Mouse (Mus musculus) layer of hippocampus, postnatal 25 days (tissue): ENCODE data around the gene Smap1. TPM values are rescaled to one million over a fixed set of nuclear protein-coding genes. Genes with fewer than 3 reads are reported as not detected.

ENCODE experiments used
- DNase-seq, 2 experiments: peaks; one replicate each; pipeline ENCODE4 v3.0.0; 2022; ENCODE audit warnings: mixed read lengths in 2 of 2, low spot score in 1 of 2; ENCODE audit errors: extremely low spot score in 1 of 2
- total RNA-seq, 2 experiments: library from RNA; stranded (reverse); gene quantifications; 2 replicates each; pipeline ENCODE4 v1.2.3; 2021

Gene Smap1
- total RNA-seq, 2 experiments from 2014 or later, result 144 to 159 TPM

DNA sequence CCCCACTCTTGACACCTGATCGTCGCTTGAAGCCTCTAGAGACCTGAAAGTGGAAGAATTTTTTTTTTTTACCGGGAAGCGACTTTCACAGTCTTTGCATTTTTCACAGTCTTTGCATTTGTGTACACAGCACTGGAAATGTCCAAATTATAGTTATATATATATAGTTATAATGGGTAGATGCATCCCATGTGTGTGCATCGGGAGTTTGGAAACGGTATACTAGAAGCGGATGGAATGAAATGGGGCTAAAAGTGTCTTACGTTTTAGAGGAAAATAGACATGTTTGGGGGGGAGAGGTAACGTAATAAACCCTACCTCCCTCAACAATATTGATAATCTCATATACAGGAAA is 390 bp upstream of the Smap1 start:
- DNase-seq, result no peak

DNA sequence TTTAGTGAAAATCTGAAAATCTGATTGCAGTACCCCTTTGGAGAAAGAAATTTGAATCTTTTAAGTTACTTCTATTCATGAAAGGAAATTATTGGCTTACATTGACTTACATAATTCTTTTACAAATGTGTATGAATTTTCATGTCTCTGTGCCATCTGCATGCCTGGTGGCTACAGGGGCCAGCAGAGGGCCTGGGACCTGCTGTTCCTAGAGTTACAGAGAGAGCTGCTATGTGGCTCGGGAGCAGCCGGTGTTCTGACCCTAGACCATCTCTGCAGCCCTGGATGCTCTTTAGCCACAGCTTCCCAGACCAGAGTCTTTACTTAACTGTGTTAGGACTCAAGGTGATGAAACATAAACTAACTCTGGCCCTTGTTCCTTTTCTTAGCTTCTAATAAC is 1.8 kb downstream of the Smap1 start:
- DNase-seq, result no peak

DNA sequence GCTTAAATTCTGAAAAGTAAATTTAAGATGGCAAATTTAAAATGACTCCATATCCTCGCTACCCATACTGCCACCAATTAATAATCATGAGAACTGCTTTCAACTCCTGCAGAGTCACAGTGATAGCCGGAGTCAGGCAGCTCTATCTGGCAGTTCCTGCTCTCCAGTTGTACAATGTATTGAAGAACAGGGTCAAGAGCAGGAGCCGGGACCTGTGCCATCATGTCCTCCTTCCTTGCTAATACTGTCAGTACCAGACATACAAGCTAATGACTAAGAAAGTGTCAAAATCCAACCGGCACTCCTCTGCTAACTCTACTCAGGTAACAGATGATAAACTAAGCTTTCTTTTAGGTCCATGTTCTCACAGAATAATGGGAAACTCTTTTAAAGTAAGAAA is 3.0 kb downstream of the Smap1 start:
- no peak for DNase-seq

DNA sequence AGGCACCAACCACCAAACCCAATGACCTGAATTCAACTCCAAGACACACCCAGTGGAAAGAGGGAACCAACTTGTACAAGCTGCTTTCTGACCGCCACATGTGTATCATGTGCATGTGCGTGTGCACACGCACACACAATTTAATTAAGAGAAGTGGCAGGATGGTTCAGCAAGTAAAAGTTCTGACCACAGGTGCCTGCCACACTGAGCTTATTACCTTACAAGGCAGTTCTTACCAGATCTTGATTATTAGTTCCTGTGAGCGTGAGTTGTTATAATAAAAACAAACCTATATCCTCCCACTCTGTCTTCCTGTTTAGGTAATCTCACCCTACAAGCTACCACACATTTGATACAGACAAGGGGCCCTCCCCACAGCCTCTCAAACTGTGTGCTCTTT is 6.6 kb downstream of the Smap1 start:
- DNase-seq, result no peak

DNA sequence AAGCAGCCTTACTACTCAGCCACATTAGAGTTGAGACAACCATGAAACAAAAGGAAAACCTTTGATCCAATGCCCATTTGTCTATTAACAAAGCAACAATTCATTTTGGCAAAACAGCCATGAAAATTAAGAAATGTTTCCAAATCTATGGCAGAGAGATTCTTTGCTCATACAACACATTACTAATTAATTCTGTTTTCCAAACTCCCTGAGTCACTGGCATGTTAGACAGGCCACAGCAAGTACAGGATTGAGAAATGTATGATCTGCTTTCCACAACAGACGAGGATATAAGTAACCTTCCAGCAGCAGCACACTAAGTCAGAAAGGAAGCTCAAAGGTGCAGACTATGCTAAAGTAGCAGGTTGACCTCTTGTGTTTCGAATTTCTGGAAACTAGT is 9.1 kb downstream of the Smap1 start:
- no peak for DNase-seq

DNA sequence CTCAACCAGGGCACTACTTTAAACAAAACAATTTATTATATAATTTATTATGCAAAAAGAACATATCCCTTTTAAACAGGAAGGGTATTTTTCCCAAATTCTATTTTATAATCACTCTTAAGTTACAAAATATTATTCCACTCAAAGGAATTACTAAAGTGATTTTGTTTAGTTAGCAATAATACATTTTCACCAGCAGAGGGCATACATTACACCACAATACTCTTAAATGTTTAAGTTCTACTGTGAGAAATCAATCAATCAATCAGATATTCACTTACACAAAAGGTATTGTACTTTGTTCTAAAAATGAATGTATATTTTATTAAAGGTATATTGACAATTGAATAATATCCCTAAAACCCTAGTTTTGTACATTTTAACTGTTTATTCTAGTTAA is 16.0 kb downstream of the Smap1 start:
- DNase-seq, result no peak

DNA sequence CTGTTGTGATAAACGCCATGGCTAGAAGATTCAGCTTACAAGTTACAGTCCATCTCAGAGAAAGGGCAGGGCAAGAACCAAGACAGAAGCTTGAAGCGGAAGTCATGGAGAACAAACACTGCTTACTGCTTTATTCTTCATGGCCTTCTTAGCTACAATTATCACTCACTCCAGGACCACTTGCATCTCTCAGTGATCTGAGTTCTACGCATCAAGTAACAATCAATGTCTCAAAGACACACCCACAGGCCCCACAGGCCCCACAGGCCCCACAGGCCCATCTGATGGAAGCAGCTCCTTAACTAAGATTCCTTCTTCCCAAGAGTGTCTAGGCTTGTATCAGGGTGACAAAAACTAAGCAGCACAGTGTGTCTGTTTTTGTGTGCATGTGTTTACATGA is 18.8 kb downstream of the Smap1 start:
- DNase-seq, result no peak

DNA sequence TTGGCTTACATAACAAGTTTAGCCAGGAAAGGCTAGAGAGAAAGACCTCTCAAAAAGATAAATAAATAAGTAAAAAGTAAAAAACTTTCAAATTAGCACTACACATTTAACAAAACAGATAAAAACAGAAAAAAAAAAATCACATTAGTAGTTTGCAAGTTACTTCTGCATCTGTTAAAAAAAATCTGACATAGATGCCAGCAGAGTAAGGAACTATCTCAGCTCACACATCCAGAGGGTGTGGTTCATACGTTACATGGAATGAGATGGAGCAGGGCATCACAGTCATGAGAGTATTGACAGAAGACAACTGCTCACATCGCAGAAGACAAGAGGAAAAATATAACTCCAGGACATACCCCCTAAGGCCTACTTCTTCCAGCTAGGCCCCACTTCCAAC is 19.4 kb downstream of the Smap1 start:
- DNase-seq, result no peak

DNA sequence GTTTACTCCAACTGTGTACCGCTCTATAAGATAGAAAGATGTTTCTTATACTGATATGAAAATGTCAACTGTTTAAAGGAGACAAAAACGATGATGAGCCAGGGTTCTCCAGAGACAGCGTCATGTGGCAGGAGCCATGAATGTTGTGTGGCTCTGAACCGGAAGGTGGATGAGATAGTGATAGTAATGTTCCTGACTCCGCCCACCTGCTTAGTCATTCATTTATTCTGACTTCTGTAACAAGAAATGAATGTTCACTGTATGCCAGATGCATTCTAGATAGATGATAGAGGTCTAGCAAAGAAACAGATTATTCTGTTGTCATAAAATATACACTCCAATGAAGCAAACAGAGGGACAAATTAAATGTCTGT is 22.5 kb downstream of the Smap1 start:
- no peak for DNase-seq

DNA sequence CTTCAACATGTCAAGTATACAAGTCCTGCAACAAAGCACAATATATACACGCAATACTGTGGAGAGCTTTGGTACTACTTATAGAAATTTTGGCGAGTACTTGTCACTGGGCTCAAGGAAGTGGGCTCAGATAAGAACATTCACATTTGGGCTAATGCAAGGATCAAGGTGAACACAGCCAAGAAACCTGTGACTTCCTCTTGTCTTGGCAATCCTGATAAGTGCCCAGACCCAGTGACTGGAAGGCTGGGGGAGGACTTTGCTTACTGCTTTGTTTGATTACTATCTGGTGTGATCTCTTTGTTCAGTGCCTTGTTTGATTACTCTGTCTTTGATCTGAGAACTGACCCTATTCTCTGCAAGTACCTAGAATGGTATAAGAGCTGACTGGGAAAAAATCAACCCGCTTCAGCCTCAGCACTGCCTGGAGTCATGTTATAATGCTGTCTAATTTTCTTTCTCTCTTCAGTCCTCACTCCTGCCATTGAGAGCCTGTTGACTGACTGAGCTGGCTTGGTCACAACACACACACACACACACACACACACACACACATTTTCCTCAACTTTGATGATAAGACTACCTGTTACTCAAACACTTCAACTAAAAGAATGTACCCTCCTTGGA is 23.0 kb downstream of the Smap1 start:
- DNase-seq, result no peak

DNA sequence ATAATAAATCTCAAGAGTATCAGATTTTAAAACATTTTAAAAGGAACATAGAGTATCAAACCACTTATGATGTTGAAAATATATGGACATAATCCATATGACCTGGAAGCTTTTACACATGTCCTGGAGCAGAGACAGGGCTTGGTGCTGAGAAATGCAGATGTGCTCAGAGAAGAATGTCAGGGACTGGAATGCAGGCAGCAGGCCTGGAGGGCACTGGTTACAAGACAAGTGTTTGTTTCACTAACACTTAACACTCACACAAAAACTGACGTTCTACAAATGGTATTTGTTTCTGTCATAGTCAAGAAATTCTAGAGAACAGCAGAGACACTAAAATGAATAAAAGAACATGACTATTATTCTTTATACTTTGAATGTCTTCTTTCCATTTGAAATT is 30.0 kb downstream of the Smap1 start:
- DNase-seq, result no peak

DNA sequence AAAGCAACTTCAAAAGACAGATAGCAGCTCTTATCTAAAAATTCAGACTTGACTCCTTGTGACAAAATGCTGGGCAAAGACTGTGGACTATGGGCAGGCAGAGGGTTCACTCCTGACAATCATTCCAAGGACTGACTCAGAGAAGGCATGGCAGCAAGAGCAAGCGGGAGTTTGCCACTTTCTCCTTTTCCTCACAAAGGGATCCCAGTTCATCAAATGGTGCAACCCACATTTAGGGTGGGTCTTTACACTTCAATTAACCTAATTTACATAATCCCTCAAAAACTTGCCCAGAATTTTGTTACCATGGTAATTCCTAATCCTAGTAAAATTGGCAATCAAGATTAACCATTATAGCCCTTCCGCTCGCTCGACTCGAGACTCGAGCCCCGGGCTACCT is 37.2 kb downstream of the Smap1 start:
- DNase-seq, result no peak

DNA sequence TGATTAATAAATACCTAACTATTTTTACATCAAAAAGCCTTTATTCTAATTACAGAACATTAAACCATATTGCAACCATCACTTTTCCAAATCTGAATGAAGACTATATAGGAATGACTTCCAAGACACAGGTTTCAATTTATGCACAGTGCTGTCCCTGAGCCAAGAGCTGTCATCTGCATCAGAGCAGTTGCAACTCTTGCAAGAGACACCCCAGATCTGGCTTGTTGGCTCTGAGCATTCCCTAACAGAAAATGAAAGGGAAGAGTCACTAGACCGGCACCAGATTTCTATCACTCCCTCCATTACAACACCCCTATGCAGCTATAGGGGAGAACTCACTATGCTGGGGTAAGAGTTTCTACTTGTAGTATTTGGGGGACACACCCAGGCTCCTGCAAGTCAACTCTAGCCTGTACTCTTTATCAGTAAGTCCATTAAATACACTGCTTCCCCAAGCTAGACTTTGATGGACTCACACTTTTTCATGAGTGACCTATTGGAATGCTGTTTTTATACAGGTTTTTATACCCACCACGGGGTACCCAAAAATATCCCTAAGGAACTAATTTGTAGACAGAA is 37.9 kb downstream of the Smap1 start:
- DNase-seq, result no peak

DNA sequence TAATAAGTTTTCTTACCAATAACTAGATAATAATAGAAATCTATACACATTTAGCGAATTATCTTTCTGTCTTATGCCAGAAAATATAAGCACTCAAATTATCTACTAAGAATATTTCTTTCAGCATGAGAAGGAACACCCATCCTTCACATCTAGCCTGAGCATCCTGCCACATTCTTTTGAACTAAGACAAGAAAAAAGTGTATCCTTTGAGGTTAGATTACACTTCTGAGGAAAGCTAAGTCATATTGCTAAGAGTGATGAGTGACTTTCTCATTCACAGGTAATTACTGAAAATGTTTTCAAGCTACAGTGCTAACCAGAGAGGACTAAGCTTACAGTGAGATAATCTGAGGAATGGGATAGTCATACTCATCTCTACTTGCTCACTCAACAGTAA is 39.4 kb downstream of the Smap1 start:
- DNase-seq, result no peak

DNA sequence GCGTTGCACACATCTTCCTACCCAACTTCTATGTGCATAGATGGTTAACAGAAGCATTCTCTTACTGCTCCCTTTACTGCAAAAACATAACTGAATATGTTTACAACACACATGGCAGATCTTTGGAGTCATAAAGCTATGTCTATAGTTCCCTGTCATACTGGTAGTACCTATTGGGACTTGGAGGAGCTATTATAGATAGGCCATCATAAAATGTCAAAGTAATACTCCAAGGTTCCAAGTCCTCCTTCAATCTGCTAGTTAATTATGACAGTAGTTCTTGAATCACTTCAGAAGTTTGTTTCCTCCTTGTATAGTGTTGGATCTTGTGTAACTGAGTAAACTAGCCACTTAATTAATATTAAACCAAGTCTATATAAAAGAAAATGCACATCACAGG is 49.9 kb downstream of the Smap1 start:
- DNase-seq, result no peak

DNA sequence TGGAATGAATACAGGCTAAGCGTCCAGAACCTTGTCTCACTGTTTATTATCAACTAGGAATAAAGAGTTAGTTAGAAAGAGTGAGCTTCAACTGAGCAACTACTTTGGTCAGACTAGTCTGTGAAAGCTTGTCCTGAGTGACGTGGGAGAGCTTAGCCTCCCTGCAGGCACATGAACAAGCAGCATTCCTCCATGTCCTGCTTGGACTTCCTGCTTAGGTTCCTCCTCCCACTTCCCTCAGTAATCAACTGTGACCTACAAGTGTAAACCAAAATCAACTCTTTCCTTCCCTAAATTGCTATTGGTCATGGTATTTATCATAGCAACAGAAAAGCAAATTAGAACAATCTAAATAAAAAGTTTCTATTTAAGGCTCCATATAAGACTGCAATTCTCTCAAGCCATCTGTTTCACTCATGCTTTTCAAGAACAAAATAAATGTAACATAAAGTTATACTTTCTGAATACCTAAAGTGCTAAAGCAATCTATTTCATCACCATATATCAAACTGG is 54.7 kb downstream of the Smap1 start:
- DNase-seq, result no peak

DNA sequence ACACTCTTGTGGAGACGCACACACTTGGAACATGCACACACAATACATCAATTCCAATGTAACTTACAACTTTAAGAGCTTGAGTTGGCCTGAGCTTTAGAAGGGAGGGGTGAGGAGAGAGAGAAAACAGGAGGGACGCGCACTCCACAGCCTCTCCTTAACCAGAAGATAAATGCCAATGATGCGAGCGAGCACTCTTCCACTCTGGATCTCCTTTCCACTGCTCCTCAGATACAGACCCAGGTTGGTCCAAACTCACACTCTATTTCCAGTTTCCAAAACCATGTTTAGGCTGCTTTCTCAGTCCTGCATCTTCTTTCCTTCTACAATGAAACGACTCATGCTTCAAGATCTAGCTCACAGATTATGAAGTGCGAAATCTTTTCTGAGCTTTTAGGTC is 56.6 kb downstream of the Smap1 start:
- DNase-seq, result no peak

DNA sequence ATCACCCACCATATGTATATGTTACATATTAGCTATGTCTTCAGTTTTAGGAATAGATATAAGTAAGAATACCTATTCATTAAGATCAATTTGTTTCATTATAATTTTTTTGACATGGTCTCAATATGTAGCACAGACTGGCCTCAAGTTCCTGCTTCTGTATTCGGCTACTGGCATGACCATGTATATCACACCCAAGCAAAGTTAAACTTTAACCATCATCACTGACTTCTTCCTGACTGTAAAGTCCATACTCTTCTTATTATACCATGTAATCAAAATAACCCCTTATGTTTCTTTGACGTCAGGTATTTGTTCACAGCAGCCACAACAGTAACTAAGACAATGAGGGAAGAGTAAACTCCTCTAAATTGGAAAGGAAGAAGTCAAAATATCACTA is 61.2 kb downstream of the Smap1 start:
- no peak for DNase-seq

DNA sequence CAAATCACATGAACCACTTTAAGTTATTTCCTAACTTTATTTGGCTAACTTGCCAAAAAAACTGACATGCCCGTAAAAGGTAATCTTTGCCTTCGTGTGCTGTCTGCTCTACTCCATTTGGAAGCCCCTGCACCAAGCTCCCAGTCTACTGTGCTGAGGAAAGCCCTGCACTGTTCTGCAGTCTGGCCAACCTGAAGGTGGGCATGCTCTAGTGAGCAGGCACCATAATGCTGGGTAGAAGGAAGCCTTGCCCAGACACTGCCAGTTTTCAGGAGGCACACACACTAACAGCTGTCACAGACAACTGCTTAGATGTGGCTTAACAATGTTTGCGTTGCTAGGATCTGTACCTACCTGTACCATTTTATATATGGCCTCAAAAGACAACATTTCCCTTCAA is 66.5 kb downstream of the Smap1 start:
- DNase-seq, result no peak

DNA sequence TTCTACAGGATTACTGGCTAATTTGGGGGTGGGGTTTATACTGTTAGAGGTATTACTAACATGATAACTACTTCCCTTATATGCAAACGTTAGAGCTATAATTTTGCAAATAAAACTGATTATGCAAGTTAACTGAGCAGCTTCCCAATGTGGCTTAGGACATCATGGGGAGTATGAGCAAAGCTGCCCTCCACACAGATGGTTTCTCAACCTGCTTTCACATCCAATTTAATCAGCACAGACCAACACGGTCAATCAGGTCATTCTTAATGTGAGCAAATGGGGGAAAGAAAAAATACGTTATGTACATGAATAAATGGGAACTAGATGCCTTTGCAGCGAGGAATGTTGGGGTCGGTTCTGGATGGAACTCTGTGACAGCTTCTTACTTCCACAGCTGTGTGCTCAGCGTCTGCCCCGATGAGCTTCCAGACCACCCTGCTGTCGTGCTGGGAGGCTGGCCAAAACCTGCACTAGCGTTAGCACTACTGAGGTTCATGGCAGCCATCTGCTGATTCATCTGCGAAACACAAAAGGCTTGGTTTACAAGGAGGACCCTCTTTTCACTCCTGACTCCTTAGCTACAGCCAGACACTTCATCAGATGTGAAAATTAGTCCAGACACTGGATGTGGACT is 76.0 kb downstream of the Smap1 start:
- DNase-seq, result peak in 1 of 2 experiments; percentile 52

DNA sequence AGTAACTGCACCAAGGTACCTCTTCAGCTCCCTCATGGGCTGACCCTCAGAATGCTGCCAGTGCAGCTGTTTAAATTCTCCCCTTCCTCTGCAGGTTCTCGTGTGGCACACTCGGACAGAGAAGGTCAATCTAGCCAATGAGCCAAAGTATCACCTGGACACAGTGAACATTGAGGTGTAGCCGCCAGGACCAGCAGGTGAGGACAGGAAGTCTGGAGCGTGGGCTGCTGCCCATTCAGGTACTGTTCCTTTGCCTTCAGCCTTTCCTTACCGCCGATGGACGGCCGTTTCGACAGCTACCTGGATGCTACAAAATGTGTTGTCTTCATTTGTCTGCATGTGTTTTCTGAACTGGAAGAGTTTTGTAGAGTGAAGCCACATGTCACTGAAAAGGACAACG is 77.1 kb downstream of the Smap1 start:
- no peak for DNase-seq

DNA sequence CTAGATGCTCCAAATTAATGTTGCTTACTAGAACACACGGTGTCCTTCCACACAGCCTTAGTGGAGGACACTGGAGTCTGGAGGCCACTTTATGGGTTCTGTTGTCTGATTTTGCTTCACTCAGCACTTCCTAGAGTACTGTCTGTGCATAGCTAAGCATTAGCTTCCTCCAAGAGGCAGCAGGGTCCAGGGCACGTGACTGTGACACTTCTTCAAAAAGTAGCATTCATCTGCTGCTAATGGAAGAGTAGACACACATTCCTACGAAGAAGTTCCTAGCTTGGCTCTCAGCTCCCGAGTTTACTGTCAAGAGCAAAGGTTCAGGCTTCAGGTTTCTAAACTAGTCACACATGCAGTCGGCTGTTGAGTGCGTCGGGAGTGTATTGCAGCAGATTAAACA is 78.3 kb downstream of the Smap1 start:
- no peak for DNase-seq
